Mouse (Mus musculus) embryonic facial prominence, embryonic 11.5 days (tissue): Measurements from ENCODE around the gene Gm4131. TPM values are rescaled to one million over a fixed set of nuclear protein-coding genes. Genes with fewer than 3 reads are reported as not detected.

ENCODE experiments used
- ATAC-seq: fragments of 200-750 bp; cut with Nextera tagmentation; replicated peaks from 2 replicates; pipeline ENCODE4 v1.8.0; 2017; ENCODE audit warnings: low read depth; ENCODE audit not compliant: insufficient number of reproducible peaks, low FRiP score, low TSS enrichment
- DNase-seq: peaks from one replicate; pipeline ENCODE4 v3.0.0-alpha.2; 2015; ENCODE audit warnings: low spot score
- H3K27ac ChIP-seq: fragments of 300-500 bp; sonication (generic); replicated peaks from 2 replicates; pipeline ENCODE4 v1.5.1; 2014; ENCODE audit warnings: mild to moderate bottlenecking, low read depth, low read length, control low read depth
- H3K27me3 ChIP-seq: fragments of 300-500 bp; sonication (generic); 2 replicates; pipeline ENCODE4 v1.6.1; 2014; ENCODE audit warnings: mild to moderate bottlenecking, low read length, moderate library complexity, mixed read lengths; ENCODE audit not compliant: control insufficient read depth, insufficient read depth
- H3K36me3 ChIP-seq: fragments of 300-500 bp; sonication (generic); replicated peaks from 2 replicates; pipeline ENCODE4 v1.6.1; 2014; ENCODE audit warnings: low read depth, mild to moderate bottlenecking, low read length, moderate library complexity, mixed read lengths; ENCODE audit not compliant: control insufficient read depth, insufficient read depth
- H3K4me1 ChIP-seq: fragments of 300-500 bp; sonication (generic); 2 replicates; pipeline ENCODE4 v1.6.1; 2014; ENCODE audit warnings: low read length, mixed read lengths; ENCODE audit not compliant: control insufficient read depth, insufficient read depth
- H3K4me2 ChIP-seq: fragments of 300-500 bp; sonication (generic); 2 replicates; pipeline ENCODE4 v1.6.1; 2014; ENCODE audit warnings: low read depth, mild to moderate bottlenecking, control low read depth, low read length, moderate library complexity
- H3K4me3 ChIP-seq: fragments of 300-500 bp; sonication (generic); 2 replicates; pipeline ENCODE4 v1.5.1; 2014; ENCODE audit warnings: low read depth, low read length, control low read depth
- H3K9ac ChIP-seq: fragments of 300-500 bp; sonication (generic); replicated peaks from 2 replicates; pipeline ENCODE4 v1.6.1; 2014; ENCODE audit warnings: mild to moderate bottlenecking, control low read depth, low read length
- H3K9me3 ChIP-seq: fragments of 300-500 bp; sonication (generic); replicated peaks from 2 replicates; pipeline ENCODE4 v1.6.1; 2016; ENCODE audit warnings: mild to moderate bottlenecking, low read length, inconsistent platforms, mixed read lengths; ENCODE audit not compliant: control insufficient read depth
- WGBS: fragments of 180-500 bp; shearing (Covaris S2); extraction: QIAGEN DNeasy Blood & Tissue Kit; methylation state at CpG from one replicate; pipeline ENCODE4 v1.1.7; 2014; 5-methylcytosine and 5-hydroxymethylcytosine counted together
- polyA plus RNA-seq: library from polyadenylated mRNA; unstranded; fragments of >200 nt; fragmentation: Nextera tagmentation; extraction: Ambion mirVana; gene quantifications from 2 replicates; pipeline ENCODE4 v1.2.1, GENCODE M21; 2014

The Gm4131 gene
- polyA plus RNA-seq, 1 experiment from 2014 or later: not detected

- no peaks in the 10 kb centered on the region for H3K36me3 ChIP-seq
- no peaks in the 10 kb centered on the region for H3K4me1 ChIP-seq
- no peak overlapping the region for H3K4me3 ChIP-seq
- H3K27ac ChIP-seq: no peak overlapping the region
- H3K27me3 ChIP-seq: no peaks in the 10 kb centered on the region
- no peak overlapping the region for H3K9ac ChIP-seq
- no peaks in the 10 kb centered on the region for H3K9me3 ChIP-seq
- DNase-seq: no peak
- H3K4me2 ChIP-seq: no peak overlapping the region
- WGBS: 53% methylated on average over 4 of the region's 4 CpGs
- ATAC-seq: no peak
Observed at GRCm38 (mm10) chr14:62546746-62547145, 20.0 kb downstream of the Gm4131 start.

GRCm38 (mm10) chr14:62546296-62546695 lies 20.4 kb downstream of the Gm4131 start:
- ATAC-seq: no peak
- H3K27me3 ChIP-seq: no peaks in the 10 kb centered on the region
- WGBS: 85% methylated on average over 6 of the region's 6 CpGs
- no peaks in the 10 kb centered on the region for H3K36me3 ChIP-seq
- no peak overlapping the region for H3K4me2 ChIP-seq
- H3K4me3 ChIP-seq: no peak overlapping the region
- H3K4me1 ChIP-seq: no peaks in the 10 kb centered on the region
- DNase-seq: no peak
- no peak overlapping the region for H3K9ac ChIP-seq
- H3K27ac ChIP-seq: no peak overlapping the region
- no peaks in the 10 kb centered on the region for H3K9me3 ChIP-seq

- H3K4me3 ChIP-seq: no peak overlapping the region
- no peaks in the 10 kb centered on the region for H3K9me3 ChIP-seq
- H3K4me1 ChIP-seq: no peaks in the 10 kb centered on the region
- no peaks in the 10 kb centered on the region for H3K36me3 ChIP-seq
- H3K27me3 ChIP-seq: no peaks in the 10 kb centered on the region
- DNase-seq: no peak
- no peak overlapping the region for H3K9ac ChIP-seq
- no peak overlapping the region for H3K27ac ChIP-seq
- no peak for ATAC-seq
- 82% methylated on average over 1 of the region's 1 CpGs for WGBS
- H3K4me2 ChIP-seq: no peak overlapping the region
Observed at GRCm38 (mm10) chr14:62541751-62542150, 25.0 kb downstream of the Gm4131 start.

GRCm38 (mm10) chr14:62539834-62540233 lies 26.9 kb downstream of the Gm4131 start:
- Histone ChIP-seq H3K36me3 (no peaks in the 10 kb centered on the region), H3K4me1 (no peaks in the 10 kb centered on the region), H3K27me3 (no peaks in the 10 kb centered on the region), H3K9me3 (no peaks in the 10 kb centered on the region), H3K9ac (no peak overlapping the region), H3K27ac (no peak overlapping the region), H3K4me2 (no peak overlapping the region), H3K4me3 (no peak overlapping the region)
- ATAC-seq (no peak), DNase-seq (no peak)
- 88% methylated on average over 3 of the region's 3 CpGs for WGBS

GRCm38 (mm10) chr14:62536988-62537387 lies 29.7 kb downstream of the Gm4131 start:
- Histone ChIP-seq H3K4me2 (no peak overlapping the region), H3K27me3 (no peaks in the 10 kb centered on the region), H3K4me1 (no peaks in the 10 kb centered on the region), H3K4me3 (no peak overlapping the region), H3K27ac (no peak overlapping the region), H3K36me3 (no peaks in the 10 kb centered on the region), H3K9me3 (no peaks in the 10 kb centered on the region), H3K9ac (no peak overlapping the region)
- ATAC-seq (no peak), DNase-seq (no peak)
- 76% methylated on average over 5 of the region's 5 CpGs for WGBS

- no peak for DNase-seq
- Histone ChIP-seq H3K9me3 (no peaks in the 10 kb centered on the region), H3K4me2 (no peak overlapping the region), H3K36me3 (no peaks in the 10 kb centered on the region), H3K9ac (no peak overlapping the region), H3K4me1 (no peaks in the 10 kb centered on the region), H3K27ac (no peak overlapping the region), H3K27me3 (no peaks in the 10 kb centered on the region), H3K4me3 (no peak overlapping the region)
- no peak for ATAC-seq
- 68% methylated on average over 5 of the region's 5 CpGs for WGBS
Observed at GRCm38 (mm10) chr14:62536127-62536526, 30.6 kb downstream of the Gm4131 start.

GRCm38 (mm10) chr14:62530951-62531350 lies 35.8 kb downstream of the Gm4131 start:
- WGBS: 74% methylated on average over 2 of the region's 2 CpGs
- Histone ChIP-seq H3K27me3 (no peaks in the 10 kb centered on the region), H3K27ac (no peak overlapping the region), H3K4me3 (no peak overlapping the region), H3K9ac (no peak overlapping the region), H3K9me3 (no peaks in the 10 kb centered on the region), H3K4me1 (no peaks in the 10 kb centered on the region), H3K4me2 (no peak overlapping the region), H3K36me3 (no peaks in the 10 kb centered on the region)
- ATAC-seq (no peak), DNase-seq (no peak)

GRCm38 (mm10) chr14:62512845-62513244 lies 53.9 kb downstream of the Gm4131 start:
- no peak overlapping the region for H3K27ac ChIP-seq
- 63% methylated on average over 1 of the region's 1 CpGs for WGBS
- no peaks in the 10 kb centered on the region for H3K4me1 ChIP-seq
- H3K9me3 ChIP-seq: no peaks in the 10 kb centered on the region
- DNase-seq: no peak
- no peaks in the 10 kb centered on the region for H3K36me3 ChIP-seq
- H3K4me2 ChIP-seq: no peak overlapping the region
- no peak overlapping the region for H3K4me3 ChIP-seq
- H3K27me3 ChIP-seq: no peaks in the 10 kb centered on the region
- H3K9ac ChIP-seq: no peak overlapping the region
- no peak for ATAC-seq
